Mouse (Mus musculus): ENCODE measurements at regions not wholly inside any gene's neighbourhood (a gene's known extent, or its start where the extent isn't known, plus 50 kb on each side); places are given as distances from the start of the nearest gene placed in this dataset.

DNA sequence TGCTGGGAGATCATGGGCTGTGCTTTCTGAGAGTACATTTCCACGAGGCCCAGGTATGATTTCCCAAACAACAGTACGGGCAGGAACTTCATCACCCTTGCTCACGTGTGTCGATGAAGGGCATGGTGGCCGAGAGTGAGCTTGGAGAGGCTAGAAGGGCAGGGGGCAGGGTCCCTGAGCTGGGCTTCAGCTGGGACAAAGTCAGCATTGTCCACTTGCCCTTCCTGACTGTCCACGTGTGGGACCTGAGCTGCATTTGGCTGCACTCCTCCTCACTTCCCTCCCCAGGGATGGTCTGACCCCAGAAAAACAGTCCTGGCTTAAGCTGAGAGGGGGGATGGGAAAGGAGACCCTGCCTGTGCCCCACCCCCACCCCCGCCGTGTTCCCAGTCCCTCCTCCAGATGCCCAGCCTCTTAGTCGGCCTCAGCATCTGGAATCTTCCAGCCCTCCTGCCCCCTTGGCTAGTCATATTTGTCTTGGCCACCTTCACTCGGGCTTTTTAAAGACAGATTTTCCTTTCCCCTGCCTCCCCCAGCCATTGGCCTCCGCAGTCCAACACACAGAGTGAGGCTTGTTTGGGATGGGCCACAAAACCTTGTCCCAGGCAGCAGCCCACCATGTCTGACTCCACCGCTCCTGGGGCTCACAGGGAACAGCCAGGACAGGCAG is 58.6 kb downstream of the Isg20 start:
- intact Hi-C loops (cut with DNase I) = no loop called here
- no peak for DNase-seq

DNA sequence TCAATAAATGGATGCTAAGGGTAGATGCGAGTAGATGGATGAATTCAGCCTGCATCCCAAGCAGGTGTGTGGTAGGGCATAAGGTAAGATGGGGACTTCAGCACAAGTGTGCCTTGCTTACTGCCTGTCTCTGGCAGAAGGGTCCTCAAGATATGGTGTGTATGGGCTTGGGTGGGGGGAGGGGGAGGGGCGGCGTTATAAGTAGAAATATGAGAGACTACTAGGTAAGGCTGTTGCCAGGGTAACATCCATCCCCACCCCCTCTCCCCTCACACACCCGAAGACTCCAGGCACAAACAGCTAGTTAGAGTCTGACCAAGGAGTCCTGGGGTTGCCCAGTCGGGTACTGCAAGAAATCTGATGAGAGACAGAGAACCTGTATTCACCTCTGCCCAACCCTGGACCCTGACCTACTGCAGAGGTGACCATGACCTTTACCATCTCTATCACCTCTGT is 63.5 kb upstream of the Acan start:
- no peak for DNase-seq
- intact Hi-C loops (cut with DNase I) = no loop called here

DNA sequence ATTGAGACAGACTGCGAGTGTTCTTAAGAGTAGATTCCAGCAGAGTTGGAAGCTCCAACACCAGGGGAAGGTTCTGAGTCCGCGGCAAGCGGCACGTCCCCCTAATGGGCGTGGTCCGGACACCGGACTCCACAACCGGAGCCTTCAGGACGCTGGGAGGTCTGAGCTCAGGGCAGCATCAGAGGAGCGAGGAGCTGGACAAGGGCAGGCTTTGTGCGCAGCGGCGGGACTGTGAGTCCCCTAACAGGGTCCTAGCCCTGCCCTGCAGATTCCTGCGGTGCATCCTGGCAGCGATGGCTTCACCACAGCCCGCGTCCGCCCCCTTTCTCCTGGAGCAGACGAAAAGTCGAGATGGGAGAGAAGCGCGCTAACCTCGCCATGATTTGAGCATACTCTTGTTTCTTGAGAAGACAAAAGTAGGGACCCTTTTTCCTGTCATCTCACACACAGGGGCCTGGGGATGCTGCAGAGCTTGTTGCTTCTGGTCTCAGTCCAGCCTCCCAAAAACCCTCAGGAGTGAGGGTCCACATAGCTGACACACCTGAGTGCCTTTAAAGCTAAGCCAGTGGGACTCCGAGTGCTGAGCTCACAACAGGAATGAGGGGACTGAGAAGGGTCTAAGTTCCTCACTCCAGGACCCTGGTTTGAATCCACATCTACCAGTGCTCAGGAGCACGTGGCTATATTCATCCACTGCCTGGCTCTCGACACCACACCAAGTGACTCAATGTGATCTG is 62.8 kb upstream of the Acan start:
- peak in 1 of 2 experiments; percentile 8 for DNase-seq

DNA sequence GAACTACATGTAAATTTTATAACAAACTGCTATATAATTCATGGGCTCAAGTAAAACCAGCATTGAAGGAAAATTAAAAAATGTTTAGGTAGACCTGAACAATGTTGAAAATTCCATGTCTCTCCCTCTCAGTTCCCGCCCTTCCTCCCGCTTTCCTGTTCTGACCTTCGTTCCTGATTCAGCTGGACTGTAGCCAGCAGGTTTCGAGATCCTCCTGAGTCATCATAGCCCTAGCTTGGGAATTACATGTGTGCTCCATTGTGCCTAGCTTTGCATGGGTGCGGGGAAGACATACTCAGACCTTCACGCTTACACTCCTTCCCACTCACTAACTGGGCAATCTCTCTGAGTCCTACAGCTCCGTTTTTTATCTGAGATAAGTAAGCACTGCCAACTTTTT is 60.3 kb upstream of the Acan start:
- intact Hi-C loops (cut with DNase I) = no loop called here
- DNase-seq = no peak

More for the DNA sequence above, 62.8 kb upstream of the Acan start:
- intact Hi-C loops (cut with DNase I) = no loop called here

DNA sequence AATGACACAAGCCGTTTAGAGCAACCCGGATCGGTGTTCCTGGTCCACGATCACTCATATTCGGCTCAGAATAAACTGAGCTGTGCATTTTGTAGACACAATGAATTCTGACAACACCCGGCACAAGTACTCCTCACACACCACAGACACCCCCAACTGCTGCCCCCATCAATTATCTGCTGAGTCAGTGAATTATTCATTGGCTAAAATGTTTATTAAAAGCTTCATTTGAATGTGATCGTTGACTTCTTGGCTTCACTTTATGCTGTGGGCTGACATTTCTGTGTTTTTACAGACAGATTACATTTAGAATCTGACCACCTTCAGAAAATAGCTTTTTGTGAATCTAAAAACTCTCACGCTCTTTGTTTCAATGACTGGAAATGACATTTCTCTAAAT is 59.1 kb upstream of the Acan start:
- intact Hi-C loops (cut with DNase I) = no loop called here
- DNase-seq = no peak

DNA sequence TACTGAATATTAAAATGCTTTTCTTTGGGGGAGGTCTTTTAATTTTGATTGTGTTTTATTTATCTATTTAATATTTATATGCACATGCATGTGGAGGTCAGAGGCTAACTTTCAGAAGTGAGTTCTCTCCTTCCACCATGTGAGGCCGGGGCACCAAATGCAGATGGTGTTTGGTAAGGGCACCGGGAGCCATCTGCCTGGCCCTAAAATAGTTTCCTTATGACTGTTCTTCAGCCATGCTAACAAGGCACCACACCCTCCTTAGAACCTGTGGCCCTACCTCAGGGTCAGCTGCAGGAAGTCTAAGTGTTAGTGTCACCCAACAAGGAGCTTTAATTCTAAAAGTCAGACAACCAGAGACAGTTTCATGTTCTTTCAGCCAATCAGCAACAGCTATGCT is 58.2 kb upstream of the Acan start:
- intact Hi-C loops (cut with DNase I) = no loop called here
- DNase-seq = no peak

DNA sequence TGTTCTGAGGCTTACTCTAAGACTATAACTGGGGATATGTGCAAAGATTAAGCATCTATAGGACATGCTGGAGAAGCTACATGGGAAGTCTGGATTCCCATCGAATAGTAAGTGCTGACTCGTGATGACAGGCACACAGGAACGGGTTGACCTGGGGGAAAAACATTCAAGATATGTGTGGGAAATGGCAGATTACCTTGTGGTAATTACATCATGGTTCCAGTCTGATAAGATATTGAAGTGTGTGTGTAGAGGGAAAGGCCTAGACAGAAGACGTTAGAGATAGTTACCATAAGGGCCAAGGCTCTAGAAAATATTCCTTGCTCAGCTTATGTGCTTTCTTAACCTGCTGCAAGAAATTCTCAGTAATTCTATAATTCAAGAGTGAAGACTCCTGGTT is 57.5 kb upstream of the Acan start:
- DNase-seq = no peak
- intact Hi-C loops (cut with DNase I) = no loop called here
